Mouse (Mus musculus) heart, adult 2 months (tissue): ENCODE results near the gene Psmg4. TPM values are rescaled to one million over a fixed set of nuclear protein-coding genes. Genes with fewer than 3 reads are reported as not detected.
A peak's percentile ranks its signal among the peaks of the same experiment; 100 is the strongest.

Experiments
- DNase-seq, 2 experiments: peaks; one replicate each; pipeline ENCODE4 v3.0.0; 2021
- H3K27ac ChIP-seq: fragments of 200-600 bp; 2 replicates; pipeline ENCODE4 v1.8.1; 2022
- H3K27me3 ChIP-seq: fragments of 200-500 bp; 2 replicates; pipeline ENCODE4 v1.6.1; 2012; ENCODE audit warnings: mild to moderate bottlenecking, low read length, inconsistent platforms, mixed read lengths; ENCODE audit not compliant: control insufficient read depth, insufficient read depth
- H3K36me3 ChIP-seq: fragments of 200-500 bp; 2 replicates; pipeline ENCODE4 v1.6.1; 2012; ENCODE audit warnings: low read length, inconsistent platforms; ENCODE audit not compliant: control insufficient read depth, insufficient read depth
- H3K4me1 ChIP-seq: fragments of 200-500 bp; 2 replicates; pipeline ENCODE4 v1.6.1; 2011; ENCODE audit warnings: low read length; ENCODE audit not compliant: control insufficient read depth, insufficient read depth
- H3K4me3 ChIP-seq: fragments of 200-600 bp; 2 replicates; pipeline ENCODE4 v1.8.1; 2022
- H3K79me2 ChIP-seq: fragments of 200-500 bp; replicated peaks from 2 replicates; pipeline ENCODE4 v1.6.1; 2012; ENCODE audit warnings: mild to moderate bottlenecking, inconsistent platforms, low read length, moderate library complexity, mixed read lengths; ENCODE audit not compliant: control insufficient read depth, insufficient read depth
- H3K9ac ChIP-seq: fragments of 200-500 bp; 2 replicates; pipeline ENCODE4 v1.6.1; 2012; ENCODE audit warnings: low read depth, mild to moderate bottlenecking, control low read depth, inconsistent platforms, low read length, mixed read lengths
- CTCF ChIP-seq: fragments of 200-600 bp; IDR thresholded peaks from 2 replicates; pipeline ENCODE4 v1.8.1; 2022; ENCODE audit warnings: antibody characterized with exemption, mild to moderate bottlenecking, moderate library complexity
- EP300 ChIP-seq: fragments of 200-500 bp; IDR thresholded peaks from 2 replicates; pipeline ENCODE4 v1.6.1; 2011; ENCODE audit warnings: low read depth, low read length, control low read depth; ENCODE audit not compliant: insufficient read depth
- POLR2A ChIP-seq: fragments of 200-500 bp; IDR thresholded peaks from 2 replicates; pipeline ENCODE4 v1.6.1; 2011; ENCODE audit warnings: mild to moderate bottlenecking, low read depth, low read length, control low read depth; ENCODE audit not compliant: insufficient read depth
- WGBS: fragments of 180-500 bp; shearing (Covaris S2); methylation state at CpG from one replicate; pipeline ENCODE4 v1.1.7; 2018; 5-methylcytosine and 5-hydroxymethylcytosine counted together
- intact Hi-C: fragments of 180-260 bp; cut with DNase I; formaldehyde crosslinking; loops from one replicate; pipeline ENCODE4 v1.15.1; 2025
- polyA plus RNA-seq: library from polyadenylated mRNA; depleted of rRNA; stranded (reverse); fragments of >200 nt; gene quantifications from 2 replicates; pipeline ENCODE4 v1.2.3, GENCODE M21; 2012
- total RNA-seq, 2 experiments: library from RNA; stranded (reverse); gene quantifications; 2 replicates each; pipeline ENCODE4 v1.2.3; 2021

Gene Psmg4
- total and polyA plus RNA-seq, 3 experiments: 23.1 to 51.2 (median 29.0) TPM

DNA sequence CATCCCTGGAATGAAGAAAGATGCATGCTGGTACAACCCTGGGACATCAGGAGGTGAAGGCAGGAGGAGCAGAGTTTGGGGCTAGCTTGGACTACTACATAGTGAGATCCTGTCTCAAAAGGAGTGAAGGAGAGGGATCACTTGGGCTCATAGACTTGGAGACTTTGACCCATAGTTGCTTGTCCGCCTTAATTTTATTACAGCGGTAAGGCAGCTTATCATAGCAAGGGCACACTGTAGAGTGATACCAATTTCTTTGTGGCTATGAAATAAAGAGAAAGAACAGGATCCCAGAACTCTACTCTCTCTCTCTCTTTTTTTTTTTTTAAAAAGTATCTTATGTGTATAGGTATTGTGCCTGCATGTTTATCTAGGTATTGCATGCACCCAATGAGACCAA, 42.2 kb upstream of the Psmg4 start:
- no peak overlapping the region for H3K9ac ChIP-seq
- no peaks in the 10 kb centered on the region for H3K36me3 ChIP-seq
- intact Hi-C loops: no loop called here
- H3K4me1 ChIP-seq: peaks cover 2% of the 10 kb centered on the region
- no peak overlapping the region for H3K27ac ChIP-seq
- DNase-seq: no peak
- TF ChIP-seq POLR2A: no peak
- no peak for TF ChIP-seq CTCF
- no peak for TF ChIP-seq EP300
- WGBS: 100% methylated on average over 2 of the region's 2 CpGs
- H3K27me3 ChIP-seq: no peaks in the 10 kb centered on the region
- H3K79me2 ChIP-seq: no peaks in the 10 kb centered on the region
- H3K4me3 ChIP-seq: no peak overlapping the region

DNA sequence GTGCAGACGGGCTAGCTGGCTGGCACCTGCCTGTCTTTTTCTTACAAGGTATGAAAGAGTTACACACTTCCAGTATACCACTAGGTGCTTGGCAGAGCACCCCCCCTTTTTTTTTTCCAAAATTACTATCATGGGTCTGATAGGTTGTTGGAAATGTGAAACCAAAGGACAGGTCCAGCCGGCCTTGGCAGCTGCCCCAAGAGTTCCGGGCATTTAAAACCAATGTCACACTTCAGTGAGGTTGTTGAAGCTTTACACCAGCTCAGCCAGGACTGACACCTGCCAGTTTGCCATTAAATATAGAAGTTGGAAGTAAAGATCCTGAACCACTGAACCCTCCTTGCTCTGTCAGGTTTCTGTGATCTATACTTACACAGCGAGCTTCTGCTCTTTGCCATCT, 37.1 kb upstream of the Psmg4 start:
- no peak for TF ChIP-seq POLR2A
- 0 out of 2 replicates have a peak, but pooled peaks have one; percentile 24 for TF ChIP-seq EP300
- no peak for TF ChIP-seq CTCF
- Histone ChIP-seq H3K4me1 (no peaks in the 10 kb centered on the region; the same call in 1 of the 2 replicates), H3K4me3 (no peak overlapping the region), H3K9ac (no peak overlapping the region), H3K27ac (peak overlapping the region; percentile 31; the same call in 1 of the 2 replicates), H3K79me2 (no peaks in the 10 kb centered on the region), H3K36me3 (no peaks in the 10 kb centered on the region), H3K27me3 (no peaks in the 10 kb centered on the region)
- DNase-seq: peak in 1 of 2 experiments; percentile 62
- intact Hi-C loops: no loop called here
- WGBS: 47% methylated on average over 4 of the region's 4 CpGs

DNA sequence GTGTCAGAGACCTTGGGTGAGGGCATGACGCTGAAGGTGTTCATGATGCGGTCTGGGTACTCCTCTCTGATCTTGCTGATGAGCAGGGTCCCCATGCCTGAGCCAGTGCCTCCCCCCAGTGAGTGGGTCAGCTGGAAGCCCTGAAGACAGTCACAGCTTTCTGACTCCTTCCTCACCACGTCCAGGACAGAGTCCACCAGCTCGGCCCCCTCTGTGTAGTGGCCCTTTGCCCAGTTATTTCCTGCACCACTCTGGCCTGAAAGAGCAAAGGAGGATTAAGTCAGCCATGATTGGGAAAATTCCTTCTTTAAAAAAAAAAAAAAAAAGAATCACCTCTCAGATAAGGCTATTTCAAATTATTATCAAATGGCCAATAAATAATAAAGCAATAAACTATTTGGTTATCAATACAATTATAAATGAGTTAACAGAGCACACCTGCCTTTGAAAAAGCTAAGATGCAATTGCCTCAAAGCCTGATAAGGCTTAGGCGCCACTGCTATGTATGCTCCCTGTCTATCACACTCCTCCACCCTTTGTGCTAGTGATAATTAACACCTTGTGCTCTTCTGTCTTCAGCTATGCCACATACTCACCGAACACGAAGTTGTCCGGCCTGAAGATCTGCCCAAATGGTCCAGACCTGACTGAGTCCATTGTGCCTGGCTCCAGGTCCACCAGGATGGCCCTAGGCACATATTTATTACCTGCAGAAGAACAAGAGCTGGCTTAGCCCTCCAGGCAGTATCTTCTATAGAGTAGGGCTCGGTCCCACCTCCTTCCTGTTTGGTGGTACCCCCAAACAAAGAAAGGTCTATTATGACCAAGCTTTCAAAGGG, 34.3 kb upstream of the Psmg4 start:
- H3K27ac ChIP-seq: no peak overlapping the region
- 84% methylated on average over 9 of the region's 9 CpGs for WGBS
- H3K79me2 ChIP-seq: no peaks in the 10 kb centered on the region
- H3K4me3 ChIP-seq: no peak overlapping the region
- intact Hi-C loops: no loop called here
- peaks cover 3% of the 10 kb centered on the region; the same call in 1 of the 2 replicates for H3K4me1 ChIP-seq
- DNase-seq: no peak
- TF ChIP-seq POLR2A (no peak), EP300 (no peak), CTCF (no peak)
- H3K27me3 ChIP-seq: no peaks in the 10 kb centered on the region
- H3K36me3 ChIP-seq: no peaks in the 10 kb centered on the region
- no peak overlapping the region for H3K9ac ChIP-seq

DNA sequence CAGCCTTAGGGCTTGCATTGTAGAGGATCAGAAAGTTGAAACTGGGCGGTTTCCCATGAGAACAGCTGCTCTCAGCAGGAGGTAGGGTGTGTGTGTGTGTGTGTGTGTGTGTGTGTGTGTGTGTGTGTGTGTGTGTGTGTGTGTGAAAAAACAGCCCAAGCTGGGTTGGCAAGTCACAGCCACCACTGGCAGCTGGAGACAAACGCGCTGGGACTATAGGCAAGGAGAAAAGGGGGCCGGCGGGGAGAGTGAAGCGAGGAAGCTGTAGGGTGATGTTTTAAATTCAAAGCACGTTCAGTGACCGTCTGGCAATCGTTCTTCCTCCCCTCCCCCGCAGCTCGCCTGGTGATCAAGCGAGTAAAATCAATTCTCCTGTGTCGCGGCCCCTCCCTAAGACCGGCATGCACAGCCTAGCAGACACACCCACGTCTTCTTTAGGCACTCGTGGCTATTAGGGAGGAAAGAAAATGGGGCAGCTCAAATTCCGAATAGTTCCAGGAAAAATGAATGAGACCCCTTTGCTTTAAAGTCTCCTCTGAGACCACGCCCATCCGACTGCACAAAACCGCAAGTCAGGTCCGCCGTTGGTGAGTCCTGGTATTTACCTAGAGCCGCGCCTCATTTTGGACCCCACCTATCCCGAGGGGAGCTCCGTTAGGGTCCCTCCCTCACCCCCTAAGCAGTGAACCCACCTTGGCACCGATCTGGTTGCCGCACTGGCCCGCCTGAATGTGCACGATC, 33.1 kb upstream of the Psmg4 start:
- 4% methylated on average over 31 of the region's 31 CpGs for WGBS
- H3K27ac ChIP-seq: 0 out of 2 replicates have a peak overlapping the region, but pooled peaks have one; percentile 12
- H3K4me1 ChIP-seq: peaks cover 3% of the 10 kb centered on the region; the same call in 1 of the 2 replicates
- H3K36me3 ChIP-seq: no peaks in the 10 kb centered on the region
- peak in 1 of 2 experiments; percentile 41 for DNase-seq
- no peaks in the 10 kb centered on the region for H3K79me2 ChIP-seq
- H3K4me3 ChIP-seq: peak overlapping the region; percentile 41
- peak overlapping the region; percentile 7 for H3K9ac ChIP-seq
- TF ChIP-seq CTCF (0 out of 2 replicates have a peak, but pooled peaks have one; percentile 4), POLR2A (no peak), EP300 (no peak)
- intact Hi-C loops: loop anchor here (2.0 kb wide), 1 partner anchor 51 kb away; the partner anchor contains the start of gene Tubb2a
- no peaks in the 10 kb centered on the region for H3K27me3 ChIP-seq

GRCm38 (mm10) chr13:34130226-34130731, 32.5 kb upstream of the Psmg4 start, which contains the start of gene Tubb2b:
Tubb2b (minus strand) TSS chr13:34130466.
- Histone ChIP-seq H3K36me3 (no peaks in the 10 kb centered on the region), H3K9ac (peak within 1 kb of the TSS; percentile 7), H3K4me3 (peak within 1 kb of the TSS; percentile 41), H3K27me3 (no peaks in the 10 kb centered on the region), H3K4me1 (peaks cover 3% of the 10 kb centered on the region; the same call in 1 of the 2 replicates), H3K27ac (peak within 1 kb of the TSS; percentile 12; the same call in 1 of the 2 replicates), H3K79me2 (no peaks in the 10 kb centered on the region)
- 1% methylated on average over 26 of the region's 26 CpGs for WGBS
- TF ChIP-seq CTCF: no peak
- TF ChIP-seq POLR2A: 0 out of 2 replicates have a peak, but pooled peaks have one; percentile 22
- TF ChIP-seq EP300: no peak
- intact Hi-C loops: loop anchor here (2.0 kb wide), 1 partner anchor 51 kb away; the partner anchor contains the start of gene Tubb2a
- DNase-seq: peak; percentile 63 to 64
